Mouse (Mus musculus) lung, postnatal 10 days (tissue): ENCODE measurements around the gene Proca1.

Source experiments
- DNase-seq: peaks from one replicate; pipeline ENCODE4 v3.0.0; 2021

The Proca1 gene

DNA sequence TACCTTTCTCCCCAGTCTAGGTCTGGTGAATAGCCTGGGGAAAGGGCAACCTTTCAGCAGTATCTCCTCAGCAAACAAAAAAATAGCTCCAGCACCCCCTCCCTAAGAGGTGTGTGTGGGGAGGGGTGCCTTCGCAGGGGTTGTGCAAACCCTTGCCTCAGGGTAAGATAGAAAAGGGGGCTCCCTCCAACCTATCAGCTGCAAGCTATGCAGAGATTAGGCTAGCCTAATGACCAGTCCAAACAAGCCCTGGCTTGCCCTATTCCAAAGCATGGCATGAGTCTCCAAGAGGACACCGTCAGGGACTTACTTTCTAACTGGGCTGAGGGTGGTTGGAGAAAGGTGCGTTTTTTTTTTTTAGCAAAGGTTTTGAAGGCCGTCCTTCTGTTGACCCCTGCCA is 27.0 kb upstream of the Proca1 start:
- no peak for DNase-seq

DNA sequence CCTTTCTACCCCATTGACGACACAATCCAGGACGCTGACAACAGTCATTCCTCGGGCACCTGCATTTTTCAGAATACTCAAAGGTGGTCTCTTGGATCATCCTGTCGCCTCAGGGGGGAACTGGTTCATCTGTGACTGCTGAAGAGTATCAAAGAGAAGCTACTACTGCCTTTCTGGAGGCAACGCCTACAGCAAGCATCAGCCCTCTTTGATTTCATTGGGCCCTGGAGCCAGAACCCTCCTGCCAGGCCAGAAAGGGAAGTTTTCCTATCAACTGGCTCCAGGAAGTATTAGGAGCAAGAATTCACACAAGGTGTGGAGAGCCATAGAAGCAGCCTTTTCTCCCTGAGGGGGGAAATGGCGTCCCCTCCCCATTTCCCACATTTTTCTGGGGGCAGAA is 26.6 kb upstream of the Proca1 start:
- no peak for DNase-seq

DNA sequence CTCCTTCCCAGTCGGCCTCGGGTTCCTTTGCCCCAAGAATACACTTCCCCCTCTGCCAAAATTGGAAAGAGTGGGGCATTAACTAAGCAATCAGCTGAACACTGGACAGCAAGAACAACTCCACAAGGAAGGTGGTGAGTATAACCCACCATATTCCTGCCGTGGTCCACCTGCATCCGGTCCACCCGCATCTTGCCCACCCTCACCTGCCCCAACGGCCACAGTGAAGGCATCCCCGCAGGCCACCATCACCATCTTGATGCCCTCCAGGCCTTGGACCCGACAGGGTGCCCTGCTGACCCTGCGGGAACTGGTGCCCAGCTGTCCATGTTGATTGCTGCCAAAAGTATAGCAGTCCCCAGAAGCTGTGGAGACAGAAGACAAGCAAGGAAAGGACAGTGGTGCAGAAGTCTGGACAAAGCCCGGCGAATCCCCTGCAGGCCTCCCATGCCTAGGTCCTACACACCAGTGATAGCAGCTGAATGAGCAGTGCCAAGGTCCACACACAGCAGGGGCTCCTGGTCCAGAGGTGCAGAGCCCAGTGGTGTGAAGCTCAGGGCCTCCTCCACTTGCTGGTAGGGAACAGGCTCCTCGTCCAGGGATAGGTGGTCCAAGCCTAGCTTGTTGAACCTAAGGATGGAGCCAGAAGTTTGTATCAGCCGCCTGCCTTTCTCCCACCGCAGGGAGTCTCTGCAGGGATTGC is 25.8 kb upstream of the Proca1 start:
- no peak for DNase-seq

DNA sequence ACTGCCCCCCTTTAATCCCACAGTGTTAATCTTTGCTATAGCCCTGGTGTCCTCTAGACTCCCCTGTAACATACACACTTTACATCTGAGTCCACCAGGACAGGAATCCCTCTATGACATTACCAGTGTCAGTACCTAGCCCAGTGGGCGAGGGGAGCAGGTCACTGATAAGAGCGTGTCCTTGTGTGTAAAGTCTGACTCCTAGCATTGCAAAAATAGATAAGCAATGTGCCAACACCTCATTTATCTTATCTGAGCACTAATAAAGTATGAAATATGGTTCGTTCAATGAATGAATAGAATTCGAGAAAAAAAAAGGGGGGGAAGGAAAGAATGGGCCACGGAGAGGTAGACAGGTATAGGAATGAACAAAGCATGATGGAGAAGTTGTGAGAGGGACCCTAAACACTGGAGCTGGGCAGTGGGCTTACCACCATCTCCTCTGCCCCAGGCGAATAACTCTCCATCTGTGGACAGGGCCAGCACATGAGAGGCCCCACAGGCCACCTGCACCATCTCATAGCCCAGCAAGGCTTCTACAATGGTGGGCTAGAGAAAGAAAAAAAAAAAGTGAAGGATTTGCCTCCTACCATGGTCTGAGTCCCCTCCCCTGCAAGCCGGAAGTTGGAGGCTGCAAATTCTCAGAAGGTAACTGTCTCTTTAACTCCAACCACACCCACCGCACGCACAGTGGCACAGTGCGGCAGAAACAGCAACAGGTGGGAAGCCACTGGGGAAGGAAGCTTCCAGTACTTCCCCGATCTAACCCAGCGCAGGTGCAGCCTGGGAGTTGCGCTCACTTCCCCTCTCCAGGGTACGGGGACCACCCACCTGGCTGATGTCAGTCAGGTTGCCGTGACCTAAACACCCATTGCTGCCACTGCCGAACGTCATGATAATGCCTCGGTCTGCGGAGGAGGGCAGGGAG is 24.4 kb upstream of the Proca1 start:
- no peak for DNase-seq

DNA sequence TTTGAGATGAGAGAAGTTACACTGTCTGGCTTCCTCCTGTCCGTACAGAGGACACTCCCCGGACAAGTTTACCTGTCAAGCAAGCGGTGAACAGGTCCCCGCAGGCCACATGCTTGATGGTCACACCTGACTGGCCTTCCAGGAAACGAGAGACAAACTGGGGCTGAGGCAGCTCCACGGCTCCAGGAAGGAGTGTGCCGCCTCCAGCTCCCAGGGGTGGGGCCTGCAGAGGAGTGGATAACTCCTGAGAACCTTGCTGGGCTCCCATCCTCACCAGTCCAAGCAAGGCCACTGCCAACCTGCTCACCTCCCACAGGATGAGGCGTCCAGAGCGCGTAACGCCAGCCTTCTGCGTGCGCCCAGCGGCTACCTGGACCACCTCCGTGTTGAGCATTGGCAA is 22.9 kb upstream of the Proca1 start:
- no peak for DNase-seq

DNA sequence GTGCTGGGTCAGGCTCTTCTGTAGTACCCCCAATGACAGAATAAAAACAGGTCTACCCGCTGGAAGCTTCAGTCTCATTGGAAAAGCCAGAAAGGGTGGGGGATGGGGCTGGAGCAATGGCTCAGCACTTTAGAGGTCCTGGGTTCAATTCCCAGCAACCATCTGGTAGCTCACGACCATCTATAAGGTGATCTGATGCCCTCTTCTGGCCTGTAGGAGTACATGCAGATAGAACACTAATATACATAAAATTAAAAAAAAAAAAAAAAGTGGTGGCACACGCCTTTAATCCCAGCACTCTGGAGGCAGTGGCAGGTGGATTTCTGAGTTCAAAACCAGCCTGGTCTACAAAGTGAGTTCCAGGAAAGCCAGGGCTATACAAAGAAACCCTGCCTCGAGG is 21.9 kb upstream of the Proca1 start:
- no peak for DNase-seq

DNA sequence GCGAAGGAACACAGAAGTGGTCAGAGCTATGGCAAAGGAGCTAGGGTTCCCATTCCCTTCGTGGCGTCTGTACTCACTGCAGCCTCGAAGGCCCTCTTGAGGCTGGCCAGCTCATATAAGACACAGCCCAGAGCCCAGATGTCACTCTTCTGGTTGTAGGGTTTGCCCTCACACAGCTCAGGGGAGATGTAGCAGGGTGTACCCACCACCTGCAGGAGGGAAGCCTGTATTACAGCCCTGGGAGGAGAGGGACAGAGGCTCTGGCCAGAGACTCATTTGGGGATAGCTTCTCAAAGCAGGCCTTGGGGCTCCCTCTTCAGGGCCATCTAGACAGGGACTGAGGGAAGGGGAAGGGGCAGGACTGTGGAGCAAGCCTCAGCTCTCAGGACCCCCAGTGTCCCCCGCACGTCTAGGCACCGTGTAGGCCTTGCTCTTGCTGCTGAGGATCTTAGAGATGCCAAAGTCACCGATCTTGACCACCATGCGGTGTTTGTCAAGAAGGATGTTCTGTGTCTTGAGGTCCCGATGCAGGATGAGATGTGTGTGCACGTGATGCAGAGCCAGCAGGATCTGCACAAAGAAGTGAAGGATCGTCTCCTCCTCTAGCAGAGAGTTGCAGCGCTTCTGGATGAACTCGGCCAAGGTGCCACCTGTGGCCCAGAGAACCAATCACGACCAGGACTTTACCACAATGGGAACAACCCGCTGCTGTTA is 21.0 kb upstream of the Proca1 start:
- no peak for DNase-seq

DNA sequence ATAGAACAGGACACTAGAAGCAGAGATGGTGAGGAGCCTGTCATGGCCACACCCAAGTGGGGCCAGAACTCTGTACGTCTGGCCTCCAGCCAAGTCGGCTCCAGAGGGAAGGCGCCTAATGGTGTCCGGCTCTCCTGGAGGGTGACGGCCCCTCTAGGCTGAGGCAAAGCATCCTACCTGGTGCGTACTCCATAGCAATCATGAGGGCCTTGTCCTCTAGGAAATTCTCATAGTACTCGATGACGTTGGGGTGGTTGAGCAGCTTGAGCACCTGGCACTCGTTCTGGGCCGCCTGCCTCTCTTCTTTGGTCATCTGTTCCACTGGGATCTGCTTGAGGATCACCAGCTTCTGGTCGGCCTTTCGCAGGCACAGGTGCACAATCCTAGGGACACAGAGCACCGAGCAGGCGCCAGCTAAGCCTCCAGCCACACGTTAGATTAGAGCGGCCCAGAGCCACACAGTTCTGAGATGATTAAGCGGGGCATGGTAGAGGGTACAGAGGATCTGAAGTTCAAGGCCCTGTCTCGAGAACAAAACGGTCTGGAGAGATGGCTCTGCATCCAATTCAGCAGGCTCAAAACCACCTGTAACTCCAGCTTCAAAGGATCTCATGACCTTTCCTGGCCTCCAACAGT is 20.3 kb upstream of the Proca1 start:
- no peak for DNase-seq

DNA sequence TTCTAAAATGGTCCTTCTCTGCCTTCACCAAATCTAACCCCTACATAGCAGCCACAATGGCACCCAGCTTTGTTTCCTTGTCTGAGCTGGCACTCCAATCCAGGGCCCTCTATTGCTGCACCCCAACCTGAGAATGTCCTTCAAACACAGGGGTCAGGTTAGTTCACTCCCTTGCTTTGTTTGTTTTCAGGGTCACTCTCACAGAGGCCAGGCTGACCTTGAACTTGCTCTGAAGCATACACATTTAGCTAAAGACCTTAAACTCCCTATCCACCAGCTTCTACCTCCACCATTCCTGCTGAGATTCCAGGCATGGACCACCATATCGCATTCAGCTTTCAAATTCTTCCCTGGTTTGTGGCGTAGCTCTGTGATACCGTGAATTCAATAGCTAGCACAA is 18.7 kb upstream of the Proca1 start:
- no peak for DNase-seq

DNA sequence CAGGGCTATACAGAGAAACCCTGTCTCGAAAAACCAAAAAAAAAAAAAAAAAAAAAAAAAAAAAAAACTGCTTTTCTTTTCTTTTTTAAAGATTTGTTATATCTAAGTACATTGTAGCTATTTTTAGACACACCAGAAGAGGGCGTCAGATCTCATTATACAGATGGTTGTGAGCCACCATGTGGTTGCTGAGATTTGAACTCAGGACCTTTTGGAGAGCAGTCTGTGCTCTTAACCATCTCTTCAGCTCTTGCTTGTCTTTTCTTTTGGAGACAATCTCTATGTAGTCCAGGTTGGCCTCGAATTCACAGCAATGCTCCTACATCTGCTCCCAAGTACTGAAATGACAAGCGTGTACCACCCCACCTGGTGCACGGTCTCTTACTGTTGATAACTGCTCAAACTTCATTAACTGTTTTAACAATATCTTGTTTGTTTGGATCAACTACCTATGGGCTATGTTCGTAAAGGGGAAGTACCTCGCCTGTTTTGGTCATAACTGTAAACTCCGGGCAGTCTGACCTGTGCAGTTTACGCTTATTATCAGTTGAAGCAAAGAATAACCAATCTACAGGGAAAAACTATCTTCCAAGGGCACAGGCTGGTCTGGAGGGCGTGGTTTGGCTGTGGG is 17.3 kb upstream of the Proca1 start:
- no peak for DNase-seq

DNA sequence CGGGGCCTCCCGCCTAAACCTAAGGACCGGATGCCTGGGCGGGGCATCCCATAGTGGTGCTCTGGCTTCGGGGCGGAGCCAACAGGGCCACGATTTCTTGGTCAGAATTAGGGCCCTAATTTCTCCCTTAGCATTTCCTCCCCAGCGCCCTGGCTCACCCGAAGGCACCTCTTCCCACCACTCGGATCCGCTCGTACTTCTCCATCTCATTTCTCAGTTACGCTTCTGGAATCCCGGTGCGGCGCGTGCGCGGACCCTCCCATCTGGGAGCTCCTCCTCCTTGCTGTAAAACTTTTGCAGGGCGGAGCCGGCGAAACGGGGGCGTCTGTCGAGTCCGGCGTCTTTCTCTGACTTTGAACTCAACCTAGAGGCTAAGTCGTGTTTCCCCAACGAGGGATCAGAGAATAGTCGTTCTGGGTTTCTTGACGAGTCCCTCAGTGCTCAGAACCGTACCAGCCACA is 16.8 kb upstream of the Proca1 start, which contains the start of the genes Nek8 and Tlcd1:
Nek8 (minus strand) TSS at position 274 of the 461 bp plus-strand sequence.
Tlcd1 (plus strand) TSS at position 310 of the 461 bp plus-strand sequence.
- DNase-seq: peak; percentile 96

DNA sequence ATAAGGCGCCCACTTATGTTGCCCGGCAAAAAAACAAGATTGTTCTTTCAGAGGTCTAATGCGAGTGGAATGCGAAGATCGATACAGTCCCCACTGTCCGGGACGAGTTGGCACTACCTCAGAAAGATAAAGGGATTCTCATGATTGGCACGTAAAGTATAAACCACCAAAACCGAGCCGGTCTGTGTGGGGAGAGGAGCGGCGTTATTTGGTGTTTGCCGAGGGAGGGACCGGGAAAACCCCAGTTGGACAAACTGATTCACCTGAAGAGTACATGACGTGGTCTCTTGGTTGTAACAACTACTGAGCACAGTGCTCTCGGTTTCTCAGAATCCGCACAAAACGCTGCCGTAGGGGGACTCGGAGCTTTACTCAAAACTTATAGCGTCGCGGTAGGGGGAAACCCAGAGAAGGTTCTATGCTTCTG is 16.3 kb upstream of the Proca1 start:
- no peak for DNase-seq

DNA sequence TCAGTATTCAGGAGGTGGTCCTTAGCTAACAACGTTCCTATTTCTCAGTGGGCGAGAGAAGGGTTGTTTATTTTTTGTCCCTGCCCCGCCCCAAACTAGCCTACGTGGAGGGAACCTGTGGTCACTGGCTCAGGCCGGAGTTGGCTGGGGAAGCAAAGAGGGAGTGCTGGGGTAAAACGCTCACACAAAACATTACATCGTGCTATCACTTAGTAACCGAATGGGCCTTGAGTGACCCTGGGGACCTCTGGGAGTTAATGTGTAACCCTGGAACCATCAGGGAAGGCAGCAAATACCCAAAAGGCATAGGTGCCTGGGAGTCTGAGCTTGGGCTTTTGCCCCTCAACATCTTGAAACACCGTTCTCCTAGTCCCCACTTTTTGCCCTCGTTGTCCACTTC is 15.8 kb upstream of the Proca1 start:
- DNase-seq: peak; percentile 75

DNA sequence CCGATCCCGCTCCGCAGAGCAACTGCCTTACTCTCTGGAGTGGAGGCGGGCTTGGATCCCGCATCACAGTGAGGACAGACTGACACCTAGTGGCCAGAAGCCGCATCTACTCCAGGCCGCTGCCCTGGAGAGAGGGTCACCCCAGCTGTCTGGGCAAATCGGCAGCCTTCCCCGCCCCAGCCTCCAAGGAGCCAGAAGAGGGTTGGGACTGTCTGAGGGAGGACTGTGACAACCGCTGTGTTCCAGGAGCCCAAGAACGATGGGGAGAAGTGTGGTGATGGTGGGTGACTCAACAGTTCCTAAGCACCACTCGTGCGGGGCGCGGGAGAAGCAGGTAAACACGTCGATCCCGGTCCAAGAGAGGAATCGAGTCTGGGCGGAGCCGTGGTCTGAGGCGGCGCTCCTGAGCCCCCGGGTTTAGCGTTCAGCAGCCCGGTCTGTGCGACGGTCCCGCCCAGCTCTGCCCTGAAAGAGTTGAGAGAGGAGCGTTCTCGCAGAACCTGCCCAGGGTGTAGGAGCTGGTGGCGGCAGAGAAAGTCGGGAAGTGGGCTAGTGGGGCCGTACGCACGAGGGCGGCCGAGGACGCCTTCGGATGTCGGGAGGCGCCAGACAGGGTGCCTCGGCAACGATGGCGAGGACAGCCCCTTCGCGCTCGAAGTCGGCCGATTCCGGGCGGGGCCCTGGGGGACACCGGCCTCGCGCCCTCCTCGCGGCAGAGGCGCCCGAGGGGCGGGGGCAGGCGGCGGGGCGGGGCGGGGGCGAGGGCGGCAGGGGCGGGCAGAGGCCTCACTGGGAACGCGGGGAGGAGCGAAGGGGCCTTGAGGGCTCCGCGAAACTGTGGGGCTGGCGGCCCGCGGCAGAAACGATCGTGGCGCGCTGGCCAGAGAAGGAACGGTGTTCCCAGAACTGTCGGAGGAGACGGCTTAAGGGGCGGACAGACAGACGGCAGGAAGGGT is 15.0 kb upstream of the Proca1 start:
- peak; percentile 99 for DNase-seq

DNA sequence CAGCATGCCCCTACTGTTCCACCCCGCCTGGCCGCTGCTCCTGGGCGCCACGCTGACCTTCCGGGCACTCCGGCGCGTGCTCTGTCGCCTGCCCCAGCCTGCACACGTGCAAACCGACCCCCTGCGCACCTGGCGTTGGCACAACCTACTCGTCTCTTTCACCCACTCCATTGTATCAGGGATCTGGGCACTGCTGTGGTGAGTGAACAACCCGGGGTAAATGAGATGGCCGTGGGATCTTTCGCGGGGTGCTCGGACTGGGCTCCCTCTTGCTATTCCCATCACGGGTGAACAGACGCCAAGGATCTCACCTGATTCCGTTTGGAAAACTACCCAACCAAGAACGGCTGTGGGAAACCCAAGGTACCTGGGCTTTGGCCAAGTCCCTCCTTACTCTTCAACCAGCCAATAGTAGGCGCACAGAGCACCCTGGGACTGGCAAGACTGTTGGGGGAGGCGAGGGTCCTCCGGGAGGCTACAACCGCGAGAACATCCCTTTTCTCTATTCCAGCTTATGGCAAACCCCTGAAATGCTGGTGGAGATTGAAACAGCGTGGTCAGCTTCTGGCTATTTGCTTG is 14.2 kb upstream of the Proca1 start:
- peak; percentile 80 for DNase-seq

DNA sequence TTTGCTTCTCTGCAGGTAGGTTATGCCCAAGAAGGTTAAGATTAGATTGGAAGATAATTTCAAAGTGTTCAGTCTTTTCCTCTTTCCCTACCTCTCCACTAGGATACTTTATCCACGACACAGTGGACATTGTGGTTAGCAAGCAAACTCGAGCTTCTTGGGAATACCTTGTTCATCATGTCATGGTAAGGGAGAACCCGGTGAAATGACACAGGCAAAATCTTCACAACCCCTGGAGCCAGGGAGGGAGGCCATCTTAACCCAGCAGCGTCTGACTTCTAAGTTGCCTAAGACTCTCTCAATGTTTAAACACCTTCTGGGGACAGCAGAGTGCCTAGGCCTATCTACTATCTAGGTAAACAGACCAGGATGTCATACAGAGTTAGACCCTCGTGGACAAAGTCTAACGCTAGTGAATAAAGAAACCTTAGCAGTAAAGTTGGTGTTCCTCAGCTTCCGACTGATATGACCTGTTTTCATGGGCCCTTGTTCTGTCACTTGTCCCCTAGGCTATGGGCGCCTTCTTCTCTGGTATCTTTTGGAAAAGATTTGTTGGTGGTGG is 13.7 kb upstream of the Proca1 start:
- DNase-seq: no peak

DNA sequence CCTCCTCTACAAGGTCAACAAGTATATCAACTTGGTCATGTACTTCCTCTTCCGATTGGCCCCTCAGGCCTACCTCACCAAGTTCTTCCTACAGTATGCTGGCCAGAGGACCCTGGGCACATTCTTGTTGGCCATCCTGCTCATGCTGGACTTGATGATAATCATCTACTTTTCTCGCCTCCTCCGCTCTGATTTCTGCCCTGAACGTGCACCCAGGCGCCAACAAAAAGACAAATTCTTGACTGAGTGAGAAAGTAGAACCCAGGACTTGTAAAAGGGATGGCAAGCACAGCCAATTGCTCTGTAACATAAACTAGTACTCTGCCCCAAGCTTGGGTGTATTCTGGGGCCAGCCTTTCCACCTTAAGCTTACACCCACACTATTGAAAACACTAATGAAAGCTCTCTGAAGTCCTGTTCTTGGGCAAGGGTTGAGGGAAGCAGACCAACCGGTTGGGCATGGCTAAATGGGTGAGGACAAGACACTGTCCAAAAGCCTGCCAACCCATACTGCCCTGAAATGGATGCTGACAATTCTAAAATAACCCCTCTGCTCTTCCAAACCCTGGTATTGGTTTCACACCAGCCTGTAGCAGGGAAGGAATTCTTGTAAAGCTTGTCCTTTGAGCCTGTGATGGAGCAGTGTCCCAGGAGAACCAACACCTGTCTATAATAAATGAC is 13.0 kb upstream of the Proca1 start:
- no peak for DNase-seq

DNA sequence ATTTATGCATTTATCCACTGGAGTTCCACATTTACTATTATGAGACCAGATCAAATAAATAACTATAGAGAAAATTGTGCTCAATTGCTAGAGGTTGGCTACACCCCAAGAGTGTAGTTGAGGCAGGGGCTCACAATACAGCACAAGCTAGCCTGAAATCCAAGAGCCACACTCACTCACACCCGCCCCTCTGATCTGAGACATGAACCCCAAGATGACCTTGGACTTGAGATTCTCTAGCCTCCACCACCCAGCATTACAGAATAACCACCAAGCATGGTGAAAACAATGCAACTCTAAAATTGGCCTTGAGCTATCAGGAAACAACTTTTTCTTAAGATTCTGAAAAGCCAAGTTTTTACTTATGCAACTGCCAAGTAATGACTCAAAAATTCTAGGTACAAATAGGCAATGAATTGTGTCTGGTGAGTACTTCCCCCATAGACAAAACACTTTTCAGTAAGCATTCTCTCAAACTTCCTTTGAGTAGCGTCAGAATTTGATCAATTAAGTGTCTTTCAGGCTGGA is 11.3 kb upstream of the Proca1 start:
- DNase-seq: no peak

DNA sequence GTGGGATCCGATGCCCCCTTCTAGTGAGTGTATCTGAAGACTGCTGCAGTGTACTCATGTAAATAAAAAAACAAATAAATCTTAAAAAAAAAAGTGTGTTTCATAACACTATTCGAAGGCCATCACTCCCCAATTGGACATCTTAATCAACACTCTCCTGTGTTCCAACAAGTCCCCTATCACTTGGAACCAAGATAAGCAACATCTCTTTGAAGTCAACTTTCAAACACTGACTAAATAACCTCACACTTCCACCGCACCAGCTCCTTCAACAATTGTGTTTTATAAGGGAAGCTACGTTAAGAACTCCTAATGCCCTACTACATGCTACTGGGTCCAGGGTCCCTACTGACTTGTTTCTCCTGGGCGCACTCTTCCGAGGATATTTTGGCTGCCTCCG is 10.7 kb upstream of the Proca1 start:
- no peak for DNase-seq
